Mouse (Mus musculus) intestine, embryonic 14.5 days (tissue): Measurements from ENCODE around the gene Gm28044. TPM values are rescaled to one million over a fixed set of nuclear protein-coding genes. Genes with fewer than 3 reads are reported as not detected.
A peak's percentile ranks its signal among the peaks of the same experiment; 100 is the strongest.
"Not testable (repeated sequence)": the region's sequence is repeated elsewhere in the genome, so short reads cannot be mapped to it uniquely, and the experiment has no call there.

Source experiments
- ATAC-seq: fragments of 200-750 bp; cut with Nextera tagmentation; replicated peaks from 2 replicates; pipeline ENCODE4 v1.8.0; 2017; ENCODE audit warnings: low read depth, moderate number of reproducible peaks, moderate TSS enrichment, moderate library complexity; ENCODE audit not compliant: low FRiP score, low TSS enrichment
- DNase-seq: peaks from one replicate; pipeline ENCODE4 v3.0.0-alpha.2; 2018; ENCODE audit warnings: low spot score
- H3K27ac ChIP-seq: fragments of 300-500 bp; sonication (generic); 2 replicates; pipeline ENCODE4 v1.5.1; 2014; ENCODE audit warnings: low read depth, mild to moderate bottlenecking, control low read depth
- H3K27me3 ChIP-seq: fragments of 300-500 bp; sonication (generic); replicated peaks from 2 replicates; pipeline ENCODE4 v1.6.1; 2014; ENCODE audit warnings: low read length, control low read depth; ENCODE audit not compliant: control insufficient read depth, insufficient read depth
- H3K36me3 ChIP-seq: fragments of 300-500 bp; sonication (generic); 2 replicates; pipeline ENCODE4 v1.6.1; 2014; ENCODE audit warnings: low read length, control low read depth; ENCODE audit not compliant: control insufficient read depth, insufficient read depth
- H3K4me1 ChIP-seq: fragments of 300-500 bp; sonication (generic); replicated peaks from 2 replicates; pipeline ENCODE4 v1.6.1; 2014; ENCODE audit warnings: low read length, control low read depth, mixed read lengths; ENCODE audit not compliant: control insufficient read depth, insufficient read depth
- H3K4me2 ChIP-seq: fragments of 300-500 bp; sonication (generic); 2 replicates; pipeline ENCODE4 v1.6.1; 2014; ENCODE audit warnings: low read length
- H3K4me3 ChIP-seq: fragments of 300-500 bp; sonication (generic); 2 replicates; pipeline ENCODE4 v1.5.1; 2014; ENCODE audit warnings: low read depth, low read length, control low read depth, mixed read lengths
- H3K9ac ChIP-seq: fragments of 300-500 bp; sonication (generic); 2 replicates; pipeline ENCODE4 v1.6.1; 2014; ENCODE audit warnings: mild to moderate bottlenecking, low read length
- H3K9me3 ChIP-seq: fragments of 300-500 bp; sonication (generic); 2 replicates; pipeline ENCODE4 v1.6.1; 2016; ENCODE audit warnings: low read length, control low read depth; ENCODE audit not compliant: control insufficient read depth
- WGBS: fragments of 180-500 bp; shearing (Covaris S2); extraction: QIAGEN DNeasy Blood & Tissue Kit; methylation state at CpG from one replicate; pipeline ENCODE4 v1.1.7; 2014; 5-methylcytosine and 5-hydroxymethylcytosine counted together
- polyA plus RNA-seq: library from polyadenylated mRNA; unstranded; fragments of >200 nt; fragmentation: Nextera tagmentation; extraction: Ambion mirVana; gene quantifications from 2 replicates; pipeline ENCODE4 v1.2.1, GENCODE M21; 2014

Gene Gm28044
- polyA plus RNA-seq, 1 experiment from 2014 or later, result not detected

- 11% methylated on average over 17 of the region's 17 CpGs for WGBS
- Histone ChIP-seq H3K9ac (peak within 1 kb of the TSS; percentile 45), H3K4me2 (peak within 1 kb of the TSS; percentile 71), H3K27ac (peak within 1 kb of the TSS; percentile 24), H3K9me3 (no peaks in the 10 kb centered on the region), H3K27me3 (no peaks in the 10 kb centered on the region), H3K4me3 (peak within 1 kb of the TSS; percentile 63), H3K36me3 (no peaks in the 10 kb centered on the region), H3K4me1 (0 out of 2 replicates have a peak, but pooled peaks cover 5% of the 10 kb centered on the region)
- DNase-seq (peak; percentile 91), ATAC-seq (peak; percentile 95)
Measured at GRCm38 (mm10) chr13:67332019-67332724, 28.2 kb downstream of the Gm28044 start, which contains the start of gene Zfp595. Gene Zfp595 (minus strand): TSS chr13:67332570.

GRCm38 (mm10) chr13:67306718-67307117, 53.6 kb downstream of the Gm28044 start:
- Histone ChIP-seq H3K4me3 (peak overlapping the region; percentile 83), H3K9ac (peak overlapping the region; percentile 73), H3K27me3 (no peaks in the 10 kb centered on the region), H3K27ac (0 out of 2 replicates have a peak overlapping the region, but pooled peaks have one; percentile 43), H3K9me3 (no peaks in the 10 kb centered on the region), H3K4me2 (peak overlapping the region; percentile 94), H3K4me1 (peaks cover 5% of the 10 kb centered on the region), H3K36me3 (no peaks in the 10 kb centered on the region)
- ATAC-seq (peak; percentile 63), DNase-seq (no peak)
- 29% methylated on average over 5 of the region's 5 CpGs for whole genome bisulfite sequencing

- ATAC-seq (peak; percentile 99), DNase-seq (peak; percentile 94)
- Histone ChIP-seq H3K36me3 (no peaks in the 10 kb centered on the region), H3K27ac (0 out of 2 replicates have a peak within 1 kb of the TSS, but pooled peaks have one; percentile 43), H3K4me3 (peak within 1 kb of the TSS; percentile 83), H3K4me2 (peak within 1 kb of the TSS; percentile 94), H3K9ac (peak within 1 kb of the TSS; percentile 73), H3K9me3 (no peaks in the 10 kb centered on the region), H3K27me3 (no peaks in the 10 kb centered on the region), H3K4me1 (peaks cover 5% of the 10 kb centered on the region)
- 11% methylated on average over 16 of the region's 16 CpGs for WGBS
Measured at GRCm38 (mm10) chr13:67305822-67306672, 54.3 kb downstream of the Gm28044 start, which contains the start of gene Zfp457. Gene Zfp457 (minus strand): TSS chr13:67306485.

- no peak within 1 kb of the TSS for H3K4me3 ChIP-seq
- no peaks in the 10 kb centered on the region for H3K4me1 ChIP-seq
- peak within 1 kb of the TSS; percentile 11; the same call in 1 of the 2 replicates for H3K4me2 ChIP-seq
- no peaks in the 10 kb centered on the region for H3K36me3 ChIP-seq
- ATAC-seq, result peak; percentile 70; the same call in 1 of the 2 replicates
- no peak within 1 kb of the TSS for H3K9ac ChIP-seq
- WGBS, result 46% methylated on average over 7 of the region's 7 CpGs
- H3K27me3 ChIP-seq, result no peaks in the 10 kb centered on the region
- H3K9me3 ChIP-seq, result no peaks in the 10 kb centered on the region
- DNase-seq, result peak; percentile 56
- no peak within 1 kb of the TSS for H3K27ac ChIP-seq
Measured at GRCm38 (mm10) chr13:67278314-67278713, 82.0 kb downstream of the Gm28044 start, which contains the start of gene Zfp458. Gene Zfp458 (minus strand): TSS chr13:67278466.

GRCm38 (mm10) chr13:67269383-67270065, 90.8 kb downstream of the Gm28044 start:
- Histone ChIP-seq H3K4me3 (peak overlapping the region; percentile 76), H3K9ac (peak overlapping the region; percentile 57; the same call in 1 of the 2 replicates), H3K4me2 (peak overlapping the region; percentile 74)
- ATAC-seq, result peak; percentile 56
- 47% methylated on average over 8 of the region's 9 CpGs for WGBS
- not testable (repeated sequence) for H3K4me1 ChIP-seq, H3K27ac ChIP-seq, H3K36me3 ChIP-seq, DNase-seq, H3K9me3 ChIP-seq, H3K27me3 ChIP-seq

GRCm38 (mm10) chr13:67268568-67269369, 91.6 kb downstream of the Gm28044 start:
- Histone ChIP-seq H3K36me3 (no peaks in the 10 kb centered on the region), H3K4me3 (peak overlapping the region; percentile 76), H3K27ac (no peak overlapping the region), H3K4me1 (no peaks in the 10 kb centered on the region; the same call in 1 of the 2 replicates), H3K9me3 (no peaks in the 10 kb centered on the region), H3K4me2 (peak overlapping the region; percentile 74), H3K27me3 (no peaks in the 10 kb centered on the region), H3K9ac (peak overlapping the region; percentile 57)
- 5% methylated on average over 18 of the region's 18 CpGs for WGBS
- ATAC-seq (peak; percentile 97), DNase-seq (peak; percentile 86)
